Mouse (Mus musculus) C2C12 (cell line): ENCODE measurements around the gene Parp8.

ENCODE experiments used
- CEBPB ChIP-seq: IDR thresholded peaks from one replicate; pipeline ENCODE4 v1.6.1; 2011; ENCODE audit warnings: low read depth, mild to moderate bottlenecking, control low read depth, moderate library complexity
- CTCF ChIP-seq: IDR thresholded peaks from one replicate; pipeline ENCODE4 v1.5.1; 2011; ENCODE audit not compliant: control insufficient read depth, insufficient read depth, insufficient read length
- FOSL1 ChIP-seq: IDR thresholded peaks from one replicate; pipeline ENCODE4 v1.8.0; 2011; ENCODE audit warnings: mild to moderate bottlenecking, low read length; ENCODE audit not compliant: poor library complexity, insufficient read depth, severe bottlenecking
- MAX ChIP-seq: IDR thresholded peaks from one replicate; pipeline ENCODE4 v1.6.1; 2011; ENCODE audit warnings: mild to moderate bottlenecking, control low read depth
- MYOD1 ChIP-seq: IDR thresholded peaks from one replicate; pipeline ENCODE4 v1.6.1; 2011; ENCODE audit warnings: low read depth; ENCODE audit not compliant: control insufficient read depth, insufficient read length
- MYOG ChIP-seq: IDR thresholded peaks from one replicate; pipeline ENCODE4 v1.6.1; 2011; ENCODE audit not compliant: control insufficient read depth, insufficient read length; ENCODE audit errors: extremely low read depth
- USF1 ChIP-seq: IDR thresholded peaks from one replicate; pipeline ENCODE4 v1.6.1; 2011; ENCODE audit warnings: low read depth, mild to moderate bottlenecking, control low read depth, moderate library complexity

DNA sequence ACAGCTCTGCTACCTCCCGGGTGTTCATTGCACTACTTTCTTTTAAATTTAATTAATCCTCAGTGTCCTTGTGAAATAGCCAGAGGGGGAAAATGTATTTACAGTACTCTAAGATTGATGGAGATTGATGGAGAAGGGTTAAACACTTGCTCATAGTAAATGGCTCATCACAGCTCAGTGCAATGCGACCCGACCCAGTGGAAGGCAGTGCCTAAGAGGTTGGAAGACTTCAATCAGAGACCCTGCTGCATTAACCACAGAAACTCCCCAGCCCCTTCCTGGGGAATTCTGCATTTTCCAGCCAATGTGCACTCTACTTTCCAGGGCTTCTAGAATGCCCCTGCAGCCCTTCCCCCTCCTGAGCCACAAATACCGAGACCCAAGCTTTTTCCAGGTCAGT is 18.7 kb downstream of the Parp8 start:
- TF ChIP-seq CTCF (no peak), FOSL1 (no peak), MAX (no peak), USF1 (no peak), MYOD1 (no peak), CEBPB (no peak), MYOG (no peak)
